Mouse (Mus musculus): Measurements from ENCODE around the gene Ppp1r15b.

Gene Ppp1r15b

GRCm38 (mm10) chr1:133130638-133131560 lies at the start of gene Ppp1r15b:
Ppp1r15b (plus strand) TSS chr1:133131143.
- peak; percentile 97 for DNase-seq (ENCODE audit: low spot score)

GRCm38 (mm10) chr1:133083003-133083546 lies 47.9 kb upstream of the Ppp1r15b start:
- peak; percentile 27 for DNase-seq (ENCODE audit: low spot score)

GRCm38 (mm10) chr1:133083942-133084625 lies 46.9 kb upstream of the Ppp1r15b start:
- DNase-seq (ENCODE audit: low spot score), result peak; percentile 57

GRCm38 (mm10) chr1:133084708-133085416 lies 46.1 kb upstream of the Ppp1r15b start:
- no peak for DNase-seq (ENCODE audit: low spot score)

- no peak for DNase-seq (ENCODE audit: low spot score)
Observed at GRCm38 (mm10) chr1:133085417-133085742, 45.6 kb upstream of the Ppp1r15b start.

- DNase-seq (ENCODE audit: low spot score), result no peak
Observed at GRCm38 (mm10) chr1:133086804-133087203, 44.1 kb upstream of the Ppp1r15b start.

GRCm38 (mm10) chr1:133087206-133087905 lies 43.6 kb upstream of the Ppp1r15b start:
- DNase-seq (ENCODE audit: low spot score), result peak; percentile 48

- DNase-seq (ENCODE audit: low spot score), result no peak
Observed at GRCm38 (mm10) chr1:133088196-133088595, 42.7 kb upstream of the Ppp1r15b start.

GRCm38 (mm10) chr1:133089415-133089814 lies 41.5 kb upstream of the Ppp1r15b start:
- DNase-seq (ENCODE audit: low spot score), result no peak

GRCm38 (mm10) chr1:133090641-133091040 lies 40.3 kb upstream of the Ppp1r15b start:
- DNase-seq (ENCODE audit: low spot score), result no peak

- DNase-seq (ENCODE audit: low spot score), result no peak
Observed at GRCm38 (mm10) chr1:133091483-133091882, 39.5 kb upstream of the Ppp1r15b start.

- DNase-seq (ENCODE audit: low spot score), result no peak
Observed at GRCm38 (mm10) chr1:133093719-133094118, 37.2 kb upstream of the Ppp1r15b start.

GRCm38 (mm10) chr1:133100980-133101798 lies 29.8 kb upstream of the Ppp1r15b start:
- peak; percentile 37 for DNase-seq (ENCODE audit: low spot score)

GRCm38 (mm10) chr1:133102108-133102507 lies 28.8 kb upstream of the Ppp1r15b start:
- no peak for DNase-seq (ENCODE audit: low spot score)

- DNase-seq (ENCODE audit: low spot score), result no peak
Observed at GRCm38 (mm10) chr1:133103315-133103714, 27.6 kb upstream of the Ppp1r15b start.

GRCm38 (mm10) chr1:133103871-133104270 lies 27.1 kb upstream of the Ppp1r15b start:
- DNase-seq (ENCODE audit: low spot score), result no peak

GRCm38 (mm10) chr1:133116108-133116507 lies 14.8 kb upstream of the Ppp1r15b start:
- no peak for DNase-seq (ENCODE audit: low spot score)

GRCm38 (mm10) chr1:133118127-133118526 lies 12.8 kb upstream of the Ppp1r15b start:
- no peak for DNase-seq (ENCODE audit: low spot score)

- no peak for DNase-seq (ENCODE audit: low spot score)
Observed at GRCm38 (mm10) chr1:133118844-133119243, 12.1 kb upstream of the Ppp1r15b start.

GRCm38 (mm10) chr1:133119931-133120712 lies 10.8 kb upstream of the Ppp1r15b start:
- DNase-seq (ENCODE audit: low spot score), result no peak

Measured in spleen, adult 12 weeks (tissue).